Mouse (Mus musculus) stomach, embryonic 16.5 days (tissue): ENCODE results near the gene Pkd1l1. TPM values are rescaled to one million over a fixed set of nuclear protein-coding genes. Genes with fewer than 3 reads are reported as not detected.
A peak's percentile ranks its signal among the peaks of the same experiment; 100 is the strongest.

ENCODE experiments used
- ATAC-seq: fragments of 200-750 bp; cut with Nextera tagmentation; 2 replicates; pipeline ENCODE4 v1.8.0; 2017; ENCODE audit warnings: moderate number of reproducible peaks, moderate TSS enrichment; ENCODE audit not compliant: insufficient read depth, low FRiP score
- H3K27ac ChIP-seq: fragments of 300-500 bp; sonication (generic); 2 replicates; pipeline ENCODE4 v1.5.1; 2014; ENCODE audit warnings: low read length
- H3K27me3 ChIP-seq: fragments of 300-500 bp; sonication (generic); 2 replicates; pipeline ENCODE4 v1.6.1; 2014; ENCODE audit warnings: low read length, control low read depth, mixed read lengths; ENCODE audit not compliant: control insufficient read depth, insufficient read depth
- H3K36me3 ChIP-seq: fragments of 300-500 bp; sonication (generic); 2 replicates; pipeline ENCODE4 v1.6.1; 2014; ENCODE audit warnings: low read length; ENCODE audit not compliant: control insufficient read depth, insufficient read depth
- H3K4me1 ChIP-seq: fragments of 300-500 bp; sonication (generic); 2 replicates; pipeline ENCODE4 v1.6.1; 2014; ENCODE audit warnings: low read length, control low read depth, mixed read lengths; ENCODE audit not compliant: control insufficient read depth, insufficient read depth
- H3K4me2 ChIP-seq: fragments of 300-500 bp; sonication (generic); 2 replicates; pipeline ENCODE4 v1.6.1; 2014; ENCODE audit warnings: low read depth, low read length, mixed read lengths
- H3K4me3 ChIP-seq: fragments of 300-500 bp; sonication (generic); replicated peaks from 2 replicates; pipeline ENCODE4 v1.5.1; 2014; ENCODE audit warnings: mild to moderate bottlenecking, low read length
- H3K9ac ChIP-seq: fragments of 300-500 bp; sonication (generic); 2 replicates; pipeline ENCODE4 v1.6.1; 2014; ENCODE audit warnings: low read length
- H3K9me3 ChIP-seq: fragments of 300-500 bp; sonication (generic); replicated peaks from 2 replicates; pipeline ENCODE4 v1.6.1; 2016; ENCODE audit warnings: low read length, control low read depth; ENCODE audit not compliant: control insufficient read depth
- WGBS: fragments of 180-500 bp; shearing (Covaris S2); extraction: QIAGEN DNeasy Blood & Tissue Kit; methylation state at CpG from one replicate; pipeline ENCODE4 v1.1.7; 2014; 5-methylcytosine and 5-hydroxymethylcytosine counted together
- polyA plus RNA-seq: library from polyadenylated mRNA; unstranded; fragments of >200 nt; fragmentation: Nextera tagmentation; extraction: Ambion mirVana; gene quantifications from 2 replicates; pipeline ENCODE4 v1.2.1, GENCODE M21; 2015

Pkd1l1 gene
- polyA plus RNA-seq, 1 experiment from 2014 or later = 0.09 TPM

GRCm38 (mm10) chr11:8986058-8986457, 13.0 kb upstream of the Pkd1l1 start:
- Histone ChIP-seq H3K9ac (no peak overlapping the region), H3K4me3 (no peak overlapping the region), H3K4me1 (peaks cover 15% of the 10 kb centered on the region; the same call in 1 of the 2 replicates), H3K36me3 (no peaks in the 10 kb centered on the region), H3K27ac (peak overlapping the region; percentile 17; the same call in 1 of the 2 replicates), H3K4me2 (no peak overlapping the region), H3K27me3 (no peaks in the 10 kb centered on the region), H3K9me3 (no peaks in the 10 kb centered on the region)
- peak; percentile 83 for ATAC-seq

- 28% methylated on average over 6 of the region's 6 CpGs for WGBS
- ATAC-seq = peak; percentile 56; the same call in 1 of the 2 replicates
- H3K4me2 ChIP-seq = no peak overlapping the region
These were observed 10.3 kb upstream of the Pkd1l1 start for GRCm38 (mm10) chr11:8983237-8983861.

GRCm38 (mm10) chr11:8978154-8978553, 5.1 kb upstream of the Pkd1l1 start:
- Histone ChIP-seq H3K9ac (no peak overlapping the region), H3K27me3 (no peaks in the 10 kb centered on the region), H3K4me1 (no peaks in the 10 kb centered on the region), H3K4me3 (no peak overlapping the region), H3K9me3 (no peaks in the 10 kb centered on the region), H3K36me3 (no peaks in the 10 kb centered on the region), H3K27ac (no peak overlapping the region), H3K4me2 (no peak overlapping the region)
- WGBS = 74% methylated on average over 4 of the region's 4 CpGs
- ATAC-seq = no peak

More at GRCm38 (mm10) chr11:8983237-8983861, 10.3 kb upstream of the Pkd1l1 start:
- H3K36me3 ChIP-seq = no peaks in the 10 kb centered on the region
- H3K9ac ChIP-seq = no peak overlapping the region
- no peak overlapping the region for H3K27ac ChIP-seq
- H3K27me3 ChIP-seq = no peaks in the 10 kb centered on the region
- peaks cover 15% of the 10 kb centered on the region; the same call in 1 of the 2 replicates for H3K4me1 ChIP-seq
- no peaks in the 10 kb centered on the region for H3K9me3 ChIP-seq
- no peak overlapping the region for H3K4me3 ChIP-seq

GRCm38 (mm10) chr11:8972093-8972492, 973 bp downstream of the Pkd1l1 start:
- Histone ChIP-seq H3K4me1 (no peaks in the 10 kb centered on the region), H3K27me3 (no peaks in the 10 kb centered on the region; the same call in 1 of the 2 replicates), H3K36me3 (no peaks in the 10 kb centered on the region), H3K27ac (no peak overlapping the region), H3K9me3 (no peaks in the 10 kb centered on the region), H3K4me3 (no peak overlapping the region), H3K4me2 (no peak overlapping the region), H3K9ac (no peak overlapping the region)
- 73% methylated on average over 6 of the region's 6 CpGs for WGBS
- ATAC-seq = no peak

GRCm38 (mm10) chr11:8970509-8970908, 2.6 kb downstream of the Pkd1l1 start:
- Histone ChIP-seq H3K27ac (no peak overlapping the region), H3K4me3 (no peak overlapping the region), H3K4me1 (no peaks in the 10 kb centered on the region), H3K9ac (no peak overlapping the region), H3K9me3 (no peaks in the 10 kb centered on the region), H3K4me2 (no peak overlapping the region), H3K36me3 (no peaks in the 10 kb centered on the region), H3K27me3 (no peaks in the 10 kb centered on the region; the same call in 1 of the 2 replicates)
- WGBS = 50% methylated on average over 9 of the region's 9 CpGs
- ATAC-seq = no peak

GRCm38 (mm10) chr11:8968094-8968493, 5.0 kb downstream of the Pkd1l1 start:
- ATAC-seq = no peak
- H3K4me1 ChIP-seq = no peaks in the 10 kb centered on the region
- no peaks in the 10 kb centered on the region for H3K9me3 ChIP-seq
- 91% methylated on average over 7 of the region's 7 CpGs for WGBS
- H3K4me3 ChIP-seq = no peak overlapping the region
- H3K9ac ChIP-seq = no peak overlapping the region
- H3K4me2 ChIP-seq = no peak overlapping the region
- no peaks in the 10 kb centered on the region; the same call in 1 of the 2 replicates for H3K27me3 ChIP-seq
- H3K27ac ChIP-seq = no peak overlapping the region
- no peaks in the 10 kb centered on the region for H3K36me3 ChIP-seq

GRCm38 (mm10) chr11:8958572-8958971, 14.5 kb downstream of the Pkd1l1 start:
- no peaks in the 10 kb centered on the region for H3K4me1 ChIP-seq
- H3K9me3 ChIP-seq = no peaks in the 10 kb centered on the region
- H3K27ac ChIP-seq = no peak overlapping the region
- H3K4me2 ChIP-seq = no peak overlapping the region
- no peak overlapping the region for H3K4me3 ChIP-seq
- no peaks in the 10 kb centered on the region for H3K27me3 ChIP-seq
- H3K36me3 ChIP-seq = no peaks in the 10 kb centered on the region
- no peak; the same call in 1 of the 2 replicates for ATAC-seq
- 59% methylated on average over 10 of the region's 10 CpGs for WGBS
- H3K9ac ChIP-seq = no peak overlapping the region

- Histone ChIP-seq H3K9ac (0 out of 2 replicates have a peak overlapping the region, but pooled peaks have one; percentile 7), H3K4me1 (no peaks in the 10 kb centered on the region), H3K4me2 (no peak overlapping the region), H3K36me3 (no peaks in the 10 kb centered on the region), H3K27ac (no peak overlapping the region), H3K9me3 (no peaks in the 10 kb centered on the region), H3K27me3 (no peaks in the 10 kb centered on the region), H3K4me3 (no peak overlapping the region)
- ATAC-seq = no peak
- 70% methylated on average over 4 of the region's 4 CpGs for WGBS
These were observed 15.0 kb downstream of the Pkd1l1 start for GRCm38 (mm10) chr11:8958108-8958507.

GRCm38 (mm10) chr11:8957023-8957422, 16.0 kb downstream of the Pkd1l1 start:
- WGBS = 65% methylated on average over 6 of the region's 6 CpGs
- ATAC-seq = no peak
- no peak overlapping the region for H3K4me3 ChIP-seq

More at GRCm38 (mm10) chr11:8957023-8957422, 16.0 kb downstream of the Pkd1l1 start:
- H3K36me3 ChIP-seq = no peaks in the 10 kb centered on the region
- no peaks in the 10 kb centered on the region for H3K9me3 ChIP-seq
- H3K9ac ChIP-seq = no peak overlapping the region
- H3K27me3 ChIP-seq = no peaks in the 10 kb centered on the region
- no peak overlapping the region for H3K27ac ChIP-seq
- no peak overlapping the region for H3K4me2 ChIP-seq
- H3K4me1 ChIP-seq = no peaks in the 10 kb centered on the region
